Mouse (Mus musculus): ENCODE data around the gene Poldip3. TPM values are rescaled to one million over a fixed set of nuclear protein-coding genes. Genes with fewer than 3 reads are reported as not detected.

The Poldip3 gene
- total RNA-seq, 1 experiment from 2014 or later = 115 TPM

- no peak for ATAC-seq (ENCODE audit: extremely low read depth, insufficient number of reproducible peaks, low FRiP score, poor library complexity, severe bottlenecking)
These were observed 17.5 kb upstream of the Poldip3 start for GRCm38 (mm10) chr15:83166642-83167041.

- no peak for ATAC-seq (ENCODE audit: extremely low read depth, insufficient number of reproducible peaks, low FRiP score, poor library complexity, severe bottlenecking)
These were observed 16.5 kb upstream of the Poldip3 start for GRCm38 (mm10) chr15:83165526-83166315.

- no peak for ATAC-seq (ENCODE audit: extremely low read depth, insufficient number of reproducible peaks, low FRiP score, poor library complexity, severe bottlenecking)
These were observed 15.8 kb upstream of the Poldip3 start for GRCm38 (mm10) chr15:83164971-83165471.

- ATAC-seq (ENCODE audit: extremely low read depth, insufficient number of reproducible peaks, low FRiP score, poor library complexity, severe bottlenecking) = no peak
These were observed 13.8 kb upstream of the Poldip3 start for GRCm38 (mm10) chr15:83162818-83163485.

- ATAC-seq (ENCODE audit: extremely low read depth, insufficient number of reproducible peaks, low FRiP score, poor library complexity, severe bottlenecking) = no peak
These were observed 12.8 kb upstream of the Poldip3 start for GRCm38 (mm10) chr15:83162001-83162400.

- ATAC-seq (ENCODE audit: extremely low read depth, insufficient number of reproducible peaks, low FRiP score, poor library complexity, severe bottlenecking) = no peak
These were observed 12.0 kb upstream of the Poldip3 start for GRCm38 (mm10) chr15:83161062-83161748.

- ATAC-seq (ENCODE audit: extremely low read depth, insufficient number of reproducible peaks, low FRiP score, poor library complexity, severe bottlenecking) = no peak
These were observed 11.4 kb upstream of the Poldip3 start for GRCm38 (mm10) chr15:83160561-83160960.

- ATAC-seq (ENCODE audit: extremely low read depth, insufficient number of reproducible peaks, low FRiP score, poor library complexity, severe bottlenecking) = no peak
These were observed 10.6 kb upstream of the Poldip3 start for GRCm38 (mm10) chr15:83159823-83160222.

- ATAC-seq (ENCODE audit: extremely low read depth, insufficient number of reproducible peaks, low FRiP score, poor library complexity, severe bottlenecking) = no peak
These were observed 9.5 kb upstream of the Poldip3 start for GRCm38 (mm10) chr15:83158587-83159160.

GRCm38 (mm10) chr15:83157667-83158064, 8.5 kb upstream of the Poldip3 start:
- no peak for ATAC-seq (ENCODE audit: extremely low read depth, insufficient number of reproducible peaks, low FRiP score, poor library complexity, severe bottlenecking)

GRCm38 (mm10) chr15:83156929-83157666, 7.9 kb upstream of the Poldip3 start:
- peak; percentile 31; the same call in 1 of the 2 replicates for ATAC-seq (ENCODE audit: extremely low read depth, insufficient number of reproducible peaks, low FRiP score, poor library complexity, severe bottlenecking)

GRCm38 (mm10) chr15:83155672-83156419, 6.7 kb upstream of the Poldip3 start:
- no peak for ATAC-seq (ENCODE audit: extremely low read depth, insufficient number of reproducible peaks, low FRiP score, poor library complexity, severe bottlenecking)

GRCm38 (mm10) chr15:83154309-83154708, 5.1 kb upstream of the Poldip3 start:
- ATAC-seq (ENCODE audit: extremely low read depth, insufficient number of reproducible peaks, low FRiP score, poor library complexity, severe bottlenecking) = no peak

GRCm38 (mm10) chr15:83150694-83151093, 1.5 kb upstream of the Poldip3 start:
- no peak for ATAC-seq (ENCODE audit: extremely low read depth, insufficient number of reproducible peaks, low FRiP score, poor library complexity, severe bottlenecking)

GRCm38 (mm10) chr15:83150073-83150442, 874 bp upstream of the Poldip3 start:
- ATAC-seq (ENCODE audit: extremely low read depth, insufficient number of reproducible peaks, low FRiP score, poor library complexity, severe bottlenecking) = no peak

- 0 out of 2 replicates have a peak, but pooled peaks have one; percentile 0 for ATAC-seq (ENCODE audit: extremely low read depth, insufficient number of reproducible peaks, low FRiP score, poor library complexity, severe bottlenecking)
These were observed 386 bp downstream of the Poldip3 start for GRCm38 (mm10) chr15:83148801-83149195.

- ATAC-seq (ENCODE audit: extremely low read depth, insufficient number of reproducible peaks, low FRiP score, poor library complexity, severe bottlenecking) = no peak
These were observed 789 bp downstream of the Poldip3 start for GRCm38 (mm10) chr15:83148395-83148794.

- ATAC-seq (ENCODE audit: extremely low read depth, insufficient number of reproducible peaks, low FRiP score, poor library complexity, severe bottlenecking) = no peak
These were observed 3.6 kb downstream of the Poldip3 start for GRCm38 (mm10) chr15:83145541-83145940.

All from neutrophil, adult 5-6 weeks (primary cell).